Mouse (Mus musculus) forebrain, embryonic 16.5 days (tissue): ENCODE measurements around the gene Wdhd1. TPM values are rescaled to one million over a fixed set of nuclear protein-coding genes. Genes with fewer than 3 reads are reported as not detected.

Source experiments
- ATAC-seq: fragments of 200-750 bp; cut with Nextera tagmentation; 2 replicates; pipeline ENCODE4 v1.8.0; 2017; ENCODE audit warnings: mild to moderate bottlenecking, moderate library complexity
- H3K27ac ChIP-seq: fragments of 300-500 bp; sonication (generic); 2 replicates; pipeline ENCODE4 v1.5.1; 2014; ENCODE audit warnings: low read length, control low read depth
- H3K27me3 ChIP-seq: fragments of 300-500 bp; sonication (generic); replicated peaks from 2 replicates; pipeline ENCODE4 v1.6.1; 2014; ENCODE audit warnings: low read length; ENCODE audit not compliant: control insufficient read depth, insufficient read depth
- H3K36me3 ChIP-seq: fragments of 300-500 bp; sonication (generic); 2 replicates; pipeline ENCODE4 v1.6.1; 2014; ENCODE audit not compliant: control insufficient read depth, insufficient read depth
- H3K4me1 ChIP-seq: fragments of 300-500 bp; sonication (generic); replicated peaks from 2 replicates; pipeline ENCODE4 v1.6.1; 2014; ENCODE audit warnings: low read length; ENCODE audit not compliant: control insufficient read depth, insufficient read depth
- H3K4me2 ChIP-seq: fragments of 300-500 bp; sonication (generic); 2 replicates; pipeline ENCODE4 v1.6.1; 2014; ENCODE audit warnings: mild to moderate bottlenecking, low read length, control low read depth
- H3K4me3 ChIP-seq: fragments of 300-500 bp; sonication (generic); replicated peaks from 2 replicates; pipeline ENCODE4 v1.5.1; 2014; ENCODE audit warnings: mild to moderate bottlenecking, low read length, control low read depth
- H3K9ac ChIP-seq: fragments of 300-500 bp; sonication (generic); replicated peaks from 2 replicates; pipeline ENCODE4 v1.6.1; 2014; ENCODE audit warnings: low read depth, low read length, control low read depth
- H3K9me3 ChIP-seq: fragments of 300-500 bp; sonication (generic); 2 replicates; pipeline ENCODE4 v1.6.1; 2016; ENCODE audit warnings: low read length; ENCODE audit not compliant: control insufficient read depth
- WGBS: fragments of 180-500 bp; shearing (Covaris S2); extraction: QIAGEN DNeasy Blood & Tissue Kit; methylation state at CpG from one replicate; pipeline ENCODE4 v1.1.7; 2014; 5-methylcytosine and 5-hydroxymethylcytosine counted together
- polyA plus RNA-seq: library from polyadenylated mRNA; unstranded; fragments of >200 nt; fragmentation: Nextera tagmentation; extraction: Ambion mirVana; gene quantifications from 2 replicates; pipeline ENCODE4 v1.2.1, GENCODE M21; 2015

The Wdhd1 gene
- polyA plus RNA-seq, 1 experiment from 2014 or later, result 16.1 TPM

DNA sequence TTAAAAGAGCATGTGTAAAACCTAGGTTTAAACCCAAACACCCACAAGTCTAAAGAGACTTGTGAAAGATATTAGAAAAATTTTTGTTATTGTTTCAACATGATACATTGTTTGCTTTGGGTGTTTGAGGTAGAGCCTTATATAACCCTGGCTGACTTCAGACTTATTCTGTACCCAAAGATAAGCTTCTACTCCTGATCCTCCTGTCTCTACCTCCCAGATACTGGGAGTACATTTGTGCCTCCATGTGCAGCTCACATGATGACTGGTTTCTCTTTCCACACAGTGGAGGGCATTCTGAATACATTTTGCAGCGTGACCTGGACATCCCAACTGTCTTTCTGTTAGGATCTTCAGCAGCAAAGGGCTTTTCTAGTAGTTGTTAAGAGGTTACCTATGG, 9.6 kb upstream of the Wdhd1 start:
- ATAC-seq, result no peak
- 90% methylated on average over 1 of the region's 1 CpGs for WGBS
- Histone ChIP-seq H3K36me3 (peaks cover 5% of the 10 kb centered on the region; the same call in 1 of the 2 replicates), H3K4me2 (no peak overlapping the region), H3K4me1 (no peaks in the 10 kb centered on the region), H3K27ac (no peak overlapping the region), H3K27me3 (no peaks in the 10 kb centered on the region), H3K9ac (no peak overlapping the region), H3K4me3 (no peak overlapping the region), H3K9me3 (no peaks in the 10 kb centered on the region)

DNA sequence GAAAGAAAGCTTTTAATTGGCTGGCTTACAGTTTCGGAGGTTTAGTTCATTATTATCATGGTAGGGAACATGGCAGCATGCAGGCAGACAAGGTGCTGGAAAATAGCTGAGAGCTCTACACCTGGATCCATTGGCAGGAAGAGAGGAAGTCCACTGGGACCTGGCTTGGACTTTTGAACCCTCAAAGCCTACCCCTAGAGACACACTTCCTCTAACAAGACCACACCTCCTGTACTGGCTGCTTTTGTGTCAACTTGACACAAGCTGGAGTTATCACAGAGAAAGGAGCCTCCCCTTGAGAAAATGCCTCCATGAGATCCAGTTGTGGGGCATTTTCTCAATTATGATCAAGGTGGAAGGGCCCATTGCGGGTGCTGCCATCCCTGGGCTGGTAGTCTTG, 8.6 kb upstream of the Wdhd1 start:
- no peak overlapping the region for H3K9ac ChIP-seq
- no peaks in the 10 kb centered on the region for H3K27me3 ChIP-seq
- H3K4me3 ChIP-seq, result no peak overlapping the region
- H3K27ac ChIP-seq, result no peak overlapping the region
- no peaks in the 10 kb centered on the region for H3K9me3 ChIP-seq
- no peak overlapping the region for H3K4me2 ChIP-seq
- no peaks in the 10 kb centered on the region for H3K4me1 ChIP-seq
- WGBS, result 91% methylated on average over 2 of the region's 2 CpGs
- no peak for ATAC-seq
- peaks cover 4% of the 10 kb centered on the region; the same call in 1 of the 2 replicates for H3K36me3 ChIP-seq

DNA sequence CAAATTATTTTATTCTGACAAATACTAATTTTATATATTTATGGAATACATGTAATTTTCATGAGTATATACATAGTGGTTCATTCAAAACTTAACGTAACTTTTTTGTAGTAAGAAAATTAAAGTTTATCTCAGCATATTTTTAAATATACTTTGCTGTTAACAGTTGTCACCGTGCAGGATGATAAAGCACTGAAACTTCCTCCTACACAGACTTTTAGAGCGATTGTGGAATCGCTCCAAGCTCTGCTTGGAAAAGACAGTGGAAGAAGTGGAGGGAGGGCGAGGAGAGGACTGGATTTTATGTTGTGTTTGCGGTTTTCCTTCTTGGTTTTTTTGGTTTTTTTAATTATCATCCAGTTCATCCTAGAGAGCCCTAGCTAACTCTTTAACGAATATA, 6.9 kb upstream of the Wdhd1 start:
- no peak for ATAC-seq
- H3K4me3 ChIP-seq, result no peak overlapping the region
- H3K27ac ChIP-seq, result no peak overlapping the region
- no peaks in the 10 kb centered on the region for H3K4me1 ChIP-seq
- no peaks in the 10 kb centered on the region for H3K36me3 ChIP-seq
- H3K4me2 ChIP-seq, result no peak overlapping the region
- H3K27me3 ChIP-seq, result no peaks in the 10 kb centered on the region
- no peaks in the 10 kb centered on the region for H3K9me3 ChIP-seq
- WGBS, result 93% methylated on average over 7 of the region's 7 CpGs
- H3K9ac ChIP-seq, result no peak overlapping the region

DNA sequence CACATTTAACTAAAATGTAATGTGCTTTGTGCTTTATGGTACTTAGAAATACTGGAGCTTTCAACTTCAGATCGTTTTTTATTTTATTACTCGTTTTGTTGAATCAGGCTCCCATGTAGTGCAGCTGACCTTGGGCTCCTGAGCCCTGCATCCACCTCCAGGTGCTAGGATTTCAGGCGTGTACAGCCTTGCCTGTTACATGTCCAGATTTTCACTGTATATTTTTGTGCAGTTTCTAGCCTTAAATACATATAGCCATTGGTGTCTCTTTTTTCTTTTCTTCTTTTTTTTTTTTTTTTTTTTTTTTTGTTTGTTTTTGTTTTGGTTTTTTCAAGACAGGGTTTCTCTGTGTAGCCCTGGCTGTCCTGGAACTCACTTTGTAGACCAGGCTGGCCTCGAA, 4.9 kb upstream of the Wdhd1 start:
- H3K9ac ChIP-seq, result no peak overlapping the region

DNA sequence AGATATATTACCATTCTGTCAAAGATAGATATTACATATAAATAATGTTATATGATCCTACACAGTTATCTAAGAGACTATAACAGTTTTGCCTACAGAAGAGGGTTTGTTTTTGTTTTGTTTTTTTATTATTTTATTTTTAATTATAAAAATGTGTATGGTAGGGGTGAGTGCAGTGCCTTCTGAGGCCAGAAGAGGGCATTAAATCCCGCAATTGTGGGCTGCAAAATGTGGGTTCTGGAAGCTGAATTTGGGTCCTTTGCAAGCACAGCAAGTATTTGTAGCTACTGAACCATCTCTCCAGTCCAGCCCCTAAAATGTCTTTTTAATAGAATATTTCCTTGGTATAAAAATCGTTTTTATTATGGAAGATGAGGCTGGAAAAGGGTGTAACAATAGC, 2.4 kb upstream of the Wdhd1 start:
- H3K36me3 ChIP-seq, result no peaks in the 10 kb centered on the region
- WGBS, result 81% methylated on average over 2 of the region's 2 CpGs
- no peaks in the 10 kb centered on the region for H3K27me3 ChIP-seq
- H3K4me1 ChIP-seq, result peaks cover 10% of the 10 kb centered on the region
- ATAC-seq, result no peak
- no peak overlapping the region for H3K9ac ChIP-seq
- H3K9me3 ChIP-seq, result no peaks in the 10 kb centered on the region
- no peak overlapping the region for H3K4me3 ChIP-seq
- no peak overlapping the region for H3K4me2 ChIP-seq
- H3K27ac ChIP-seq, result no peak overlapping the region

More for the DNA sequence above, 4.9 kb upstream of the Wdhd1 start:
- Histone ChIP-seq H3K27ac (no peak overlapping the region), H3K36me3 (no peaks in the 10 kb centered on the region), H3K4me1 (peaks cover 2% of the 10 kb centered on the region), H3K4me3 (no peak overlapping the region), H3K9me3 (no peaks in the 10 kb centered on the region), H3K4me2 (no peak overlapping the region), H3K27me3 (no peaks in the 10 kb centered on the region)
- WGBS, result 89% methylated on average over 4 of the region's 4 CpGs
- ATAC-seq, result no peak

DNA sequence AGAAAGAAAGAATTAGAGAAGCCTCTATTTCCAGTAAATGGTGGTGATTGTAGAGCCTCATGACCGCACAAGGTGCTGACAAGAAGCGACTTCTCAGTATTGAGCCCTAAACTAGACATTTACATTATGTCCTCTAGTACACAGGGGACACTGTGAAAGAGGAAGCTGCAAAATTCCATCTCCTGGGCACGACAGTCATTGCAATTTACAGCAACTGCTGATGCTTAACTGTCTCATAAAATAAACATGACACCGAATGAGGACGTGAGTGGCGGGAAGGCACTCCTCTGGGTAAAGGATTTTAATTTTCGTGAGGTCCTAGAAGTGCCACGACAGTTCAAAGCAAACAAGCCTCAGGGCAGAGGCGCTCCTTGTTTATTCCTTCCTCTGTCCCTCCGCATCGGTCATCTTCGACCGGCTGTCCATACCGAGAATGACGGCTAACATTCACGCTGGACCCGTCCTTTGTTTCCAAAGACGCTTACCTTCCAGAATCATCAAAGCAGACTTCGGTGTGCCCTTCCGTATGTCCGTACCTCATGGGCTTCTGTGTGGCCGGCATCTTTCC, 537 bp downstream of the Wdhd1 start:
- 2% methylated on average over 22 of the region's 22 CpGs for WGBS
- peak overlapping the region; percentile 81 for H3K4me2 ChIP-seq
- no peaks in the 10 kb centered on the region for H3K36me3 ChIP-seq
- peak overlapping the region; percentile 88 for H3K9ac ChIP-seq
- H3K27me3 ChIP-seq, result no peaks in the 10 kb centered on the region
- peaks cover 10% of the 10 kb centered on the region for H3K4me1 ChIP-seq
- no peaks in the 10 kb centered on the region for H3K9me3 ChIP-seq
- peak overlapping the region; percentile 80 for H3K27ac ChIP-seq
- H3K4me3 ChIP-seq, result peak overlapping the region; percentile 72
- peak; percentile 13; the same call in 1 of the 2 replicates for ATAC-seq

DNA sequence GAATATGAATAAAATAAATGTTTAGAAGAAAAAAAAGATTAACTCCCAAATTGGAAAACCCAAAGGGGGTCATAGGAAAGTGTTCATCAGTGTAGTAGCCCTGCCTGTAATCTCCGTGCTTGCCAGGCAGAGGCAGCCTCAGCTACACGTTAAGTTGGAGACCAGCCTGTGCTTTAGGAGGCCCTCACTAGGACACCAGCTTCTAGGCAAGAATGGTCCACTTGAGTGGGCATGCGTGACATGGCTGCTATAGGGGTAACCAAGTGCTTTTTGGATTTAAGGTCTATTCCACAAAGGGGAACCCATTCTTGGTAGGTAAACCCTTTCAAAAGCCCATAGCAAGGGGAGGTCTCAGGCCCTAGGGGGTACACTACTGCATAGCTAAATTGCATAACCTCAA, 1.2 kb downstream of the Wdhd1 start:
- Histone ChIP-seq H3K4me1 (peaks cover 10% of the 10 kb centered on the region), H3K9me3 (no peaks in the 10 kb centered on the region), H3K4me3 (peak overlapping the region; percentile 72), H3K27ac (no peak overlapping the region), H3K4me2 (peak overlapping the region; percentile 81), H3K27me3 (no peaks in the 10 kb centered on the region), H3K36me3 (no peaks in the 10 kb centered on the region), H3K9ac (no peak overlapping the region)
- ATAC-seq, result no peak
- 20% methylated on average over 3 of the region's 3 CpGs for WGBS

DNA sequence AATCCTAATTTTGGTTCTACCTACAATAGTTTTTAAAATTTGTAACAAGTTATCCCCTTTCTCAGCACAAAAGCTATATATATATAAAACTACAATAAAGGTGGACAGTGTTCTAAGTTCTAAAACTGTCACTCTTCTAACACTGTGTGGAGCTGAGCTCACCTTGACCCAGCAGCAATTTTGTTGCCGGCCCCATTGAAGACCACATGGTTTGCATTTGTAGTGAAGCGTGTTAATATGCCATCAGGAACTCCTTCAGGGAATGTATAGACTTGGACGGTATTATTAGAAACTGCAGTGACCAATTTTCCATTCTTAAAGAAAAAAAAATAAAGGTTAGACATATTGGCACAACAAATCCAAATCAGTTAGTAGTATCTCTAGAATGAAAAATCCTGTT, 2.9 kb downstream of the Wdhd1 start:
- peaks cover 10% of the 10 kb centered on the region for H3K4me1 ChIP-seq
- no peak overlapping the region for H3K4me2 ChIP-seq
- no peak for ATAC-seq
- no peaks in the 10 kb centered on the region for H3K9me3 ChIP-seq
- H3K36me3 ChIP-seq, result 0 out of 2 replicates have a peak, but pooled peaks cover 6% of the 10 kb centered on the region
- H3K9ac ChIP-seq, result no peak overlapping the region
- 74% methylated on average over 3 of the region's 3 CpGs for WGBS
- no peak overlapping the region for H3K27ac ChIP-seq
- no peaks in the 10 kb centered on the region for H3K27me3 ChIP-seq
- no peak overlapping the region for H3K4me3 ChIP-seq

DNA sequence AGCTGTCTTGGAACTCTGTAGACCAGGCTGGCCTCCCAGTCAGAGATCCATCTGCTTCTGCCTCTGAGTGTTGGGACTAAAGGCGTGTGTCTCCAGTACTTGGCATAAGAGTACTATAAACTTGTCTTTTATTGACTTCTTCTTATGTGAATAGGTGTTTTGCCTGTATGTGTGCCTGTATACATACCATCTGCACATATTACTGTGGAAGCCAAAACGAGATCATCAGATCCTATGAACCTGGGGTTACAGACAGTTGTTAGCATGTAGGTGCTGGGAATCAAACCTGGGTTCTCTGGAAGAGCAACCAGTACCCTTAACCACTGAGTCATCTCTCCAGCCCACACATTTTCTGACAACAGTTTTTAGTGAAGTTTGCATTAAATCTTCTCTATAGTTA, 7.0 kb downstream of the Wdhd1 start:
- no peak overlapping the region for H3K9ac ChIP-seq
- no peaks in the 10 kb centered on the region for H3K27me3 ChIP-seq
- 94% methylated on average over 2 of the region's 2 CpGs for WGBS
- no peak for ATAC-seq
- H3K36me3 ChIP-seq, result peaks cover 10% of the 10 kb centered on the region; the same call in 1 of the 2 replicates
- no peaks in the 10 kb centered on the region for H3K9me3 ChIP-seq
- no peak overlapping the region for H3K4me2 ChIP-seq
- H3K27ac ChIP-seq, result no peak overlapping the region
- H3K4me1 ChIP-seq, result no peaks in the 10 kb centered on the region
- no peak overlapping the region for H3K4me3 ChIP-seq

DNA sequence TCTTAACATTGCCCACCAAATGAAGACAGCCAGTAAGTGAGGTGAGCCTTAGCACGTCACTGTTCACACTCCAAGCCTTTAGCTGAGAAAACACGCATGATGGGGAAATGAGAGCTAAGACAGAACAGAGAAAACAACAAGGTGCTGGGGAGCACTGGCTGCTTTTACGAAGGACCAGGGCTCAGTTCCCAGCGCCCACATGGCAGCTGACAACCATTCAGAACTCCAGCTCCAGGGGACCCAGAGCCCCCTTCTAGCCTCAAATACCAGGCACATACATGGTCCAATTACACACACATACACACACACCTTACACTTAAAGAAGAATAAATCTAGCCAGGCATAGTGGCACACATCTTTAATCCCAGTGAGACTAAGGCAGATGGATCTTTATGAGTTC, 7.6 kb downstream of the Wdhd1 start:
- Histone ChIP-seq H3K9me3 (no peaks in the 10 kb centered on the region), H3K27me3 (no peaks in the 10 kb centered on the region), H3K4me1 (no peaks in the 10 kb centered on the region), H3K4me3 (no peak overlapping the region), H3K27ac (no peak overlapping the region), H3K9ac (no peak overlapping the region), H3K4me2 (no peak overlapping the region), H3K36me3 (peaks cover 10% of the 10 kb centered on the region; the same call in 1 of the 2 replicates)
- no peak for ATAC-seq
- WGBS, result 97% methylated on average over 4 of the region's 4 CpGs
